Mouse (Mus musculus): ENCODE measurements around the gene Acyp1.

Gene Acyp1

DNA sequence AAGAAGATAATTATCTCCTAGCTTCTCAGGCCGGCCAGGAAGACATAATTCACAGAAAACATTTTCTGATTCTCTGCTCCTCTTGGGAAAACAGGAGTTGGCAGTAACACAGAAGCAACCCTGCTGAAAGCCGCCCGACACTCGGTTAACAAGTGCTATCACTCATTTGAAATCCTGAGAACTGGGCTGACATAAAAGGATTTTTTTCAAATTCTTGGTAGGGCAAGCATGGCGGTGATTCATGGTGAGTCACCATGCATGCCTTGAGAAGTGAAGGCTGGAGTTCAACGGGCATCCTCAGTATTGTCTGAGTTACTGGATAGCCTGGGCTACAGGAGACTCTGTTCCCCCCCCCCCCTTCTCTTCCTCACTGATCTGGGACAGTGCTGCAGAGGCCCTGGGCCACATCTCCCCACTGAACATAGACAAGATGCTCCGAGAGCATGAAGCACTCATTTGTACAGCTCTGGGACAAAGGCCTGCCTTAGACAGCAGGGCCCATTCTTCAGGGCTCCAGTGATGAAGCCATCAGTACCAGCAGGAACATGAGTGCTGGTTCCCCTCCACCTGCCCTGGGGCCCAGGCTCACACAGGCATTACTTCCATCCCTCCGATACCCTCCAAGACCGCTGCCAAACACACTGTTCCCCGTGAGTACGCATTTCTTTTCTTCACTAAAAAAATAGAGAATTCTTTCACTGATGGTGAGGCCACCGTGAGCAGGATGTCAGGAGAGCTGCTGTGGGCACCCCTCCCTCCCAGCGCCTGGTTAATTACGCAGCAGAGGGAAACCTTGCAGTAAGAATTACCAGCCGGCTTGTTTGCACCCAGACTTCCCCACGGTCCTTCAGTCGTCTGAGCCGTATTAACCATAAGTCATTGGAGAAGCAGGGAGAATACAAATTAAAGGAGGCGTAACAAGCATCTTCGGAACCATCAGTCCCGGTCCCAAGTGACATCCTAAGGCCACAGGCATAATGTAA lies 54.6 kb downstream of the Acyp1 start:
- DNase-seq (ENCODE audit: low read depth) = peak; percentile 54

DNA sequence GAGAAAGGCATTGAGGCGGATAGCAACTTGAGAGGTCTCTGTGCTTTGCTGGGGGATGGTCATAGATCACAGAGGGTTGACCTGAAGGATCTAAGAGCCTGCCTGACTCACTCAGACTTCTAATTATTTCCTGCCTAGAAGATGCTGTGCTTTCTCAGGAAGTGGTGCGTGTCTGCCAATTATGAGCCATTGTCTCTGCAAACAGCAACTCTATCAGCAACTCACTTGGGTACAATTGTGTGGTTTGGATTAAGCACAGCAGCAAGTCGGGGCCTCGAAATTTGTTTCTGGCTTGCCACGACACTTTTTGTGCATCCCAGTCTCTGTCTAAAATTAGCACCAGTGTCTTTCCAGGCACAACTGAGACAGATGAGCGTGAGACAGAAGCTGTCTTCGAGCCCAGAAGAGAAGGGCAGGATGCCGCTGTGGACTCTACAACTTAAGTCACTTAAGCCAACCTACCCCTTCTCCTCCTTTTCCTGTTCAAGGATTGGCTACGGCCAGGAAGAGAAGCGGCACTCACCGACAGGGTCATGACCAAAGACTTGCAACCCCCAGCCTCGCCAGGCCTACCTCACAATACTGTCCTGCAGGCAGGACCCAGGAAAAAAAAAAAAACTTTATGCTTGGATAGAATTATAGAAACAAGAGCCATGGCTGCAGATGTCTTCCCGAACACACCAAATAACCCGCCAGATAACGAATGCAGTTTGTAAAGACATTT lies 60.2 kb downstream of the Acyp1 start:
- no peak for DNase-seq (ENCODE audit: low read depth)

DNA sequence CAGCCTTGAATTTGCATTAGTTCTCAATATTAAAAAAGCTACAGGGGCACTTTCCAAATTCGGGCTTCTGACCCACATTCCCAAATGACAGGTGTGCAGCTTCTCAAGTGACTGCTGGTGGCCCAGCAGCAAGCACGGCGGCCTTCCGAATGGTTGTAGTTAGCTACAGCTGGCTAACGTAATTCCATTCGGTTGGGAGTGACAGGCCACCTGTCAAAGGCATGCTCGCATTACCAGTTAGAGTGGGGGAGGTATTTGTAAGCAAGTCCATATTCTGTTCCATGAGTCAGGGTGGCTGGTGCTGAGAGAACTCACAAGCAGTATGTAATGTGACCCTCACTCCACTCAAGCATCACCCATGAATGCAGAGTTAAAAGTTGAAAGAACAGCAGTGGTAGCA lies 61.0 kb downstream of the Acyp1 start:
- no peak for DNase-seq (ENCODE audit: low read depth)
